Mouse (Mus musculus) ES-E14 (cell line): ENCODE measurements around the gene Polr3b.

Source experiments
- ZC3H11A ChIP-seq: IDR thresholded peaks from 2 replicates; pipeline ENCODE4 v1.6.1; 2012; ENCODE audit warnings: low read depth, mild to moderate bottlenecking, inconsistent platforms, low read length, borderline replicate concordance
- ZNF384 ChIP-seq: IDR thresholded peaks from 2 replicates; pipeline ENCODE4 v1.6.1; 2012; ENCODE audit warnings: low read depth, low read length, inconsistent platforms

- TF ChIP-seq ZNF384 = no peak
- no peak for TF ChIP-seq ZC3H11A
Measured at GRCm38 (mm10) chr10:84615076-84615475, 7.0 kb upstream of the Polr3b start.
